Mouse (Mus musculus) heart, embryonic 10.5 days (tissue): ENCODE measurements around the gene Ccdc92b. TPM values are rescaled to one million over a fixed set of nuclear protein-coding genes. Genes with fewer than 3 reads are reported as not detected.

Source experiments
- polyA plus RNA-seq: library from polyadenylated mRNA; unstranded; fragments of >200 nt; fragmentation: Nextera tagmentation; extraction: Ambion mirVana; gene quantifications from 2 replicates; pipeline ENCODE4 v1.2.1, GENCODE M21; 2016

The Ccdc92b gene
- polyA plus RNA-seq, 1 experiment from 2014 or later: 1.7 TPM

Other genes starting within 250 kb of the Ccdc92b start
- 5.2 and 7.0 TPM in 2 replicates for gene Rap1gap2, start 8.7 kb upstream of the Ccdc92b start, polyA plus RNA-seq
- 50.2 and 68.6 TPM in 2 replicates for gene Cluh, start 29.9 kb downstream of the Ccdc92b start, polyA plus RNA-seq
- 47.2 and 55.8 TPM in 2 replicates for gene Pafah1b1, start 105.1 kb downstream of the Ccdc92b start, polyA plus RNA-seq
- gene Mettl16, start 151.2 kb downstream of the Ccdc92b start, polyA plus RNA-seq: 43.2 and 52.9 TPM in 2 replicates
- gene Mnt, start 211.3 kb downstream of the Ccdc92b start, polyA plus RNA-seq: 3.2 and 3.8 TPM in 2 replicates